Mouse (Mus musculus) embryonic facial prominence, embryonic 15.5 days (tissue): ENCODE data around the gene Cep97. TPM values are rescaled to one million over a fixed set of nuclear protein-coding genes. Genes with fewer than 3 reads are reported as not detected.

Experiments used
- ATAC-seq: fragments of 200-750 bp; cut with Nextera tagmentation; 2 replicates; pipeline ENCODE4 v1.8.0; 2017; ENCODE audit warnings: low read depth, moderate TSS enrichment; ENCODE audit not compliant: insufficient number of reproducible peaks, low FRiP score, low TSS enrichment
- H3K27ac ChIP-seq: fragments of 300-500 bp; sonication (generic); replicated peaks from 2 replicates; pipeline ENCODE4 v1.5.1; 2015; ENCODE audit warnings: mild to moderate bottlenecking, inconsistent platforms
- H3K27me3 ChIP-seq: fragments of 300-500 bp; sonication (generic); 2 replicates; pipeline ENCODE4 v1.6.1; 2015; ENCODE audit warnings: inconsistent platforms
- H3K36me3 ChIP-seq: fragments of 300-500 bp; sonication (generic); 2 replicates; pipeline ENCODE4 v1.6.1; 2015; ENCODE audit warnings: mild to moderate bottlenecking, inconsistent platforms
- H3K4me1 ChIP-seq: fragments of 300-500 bp; sonication (generic); 2 replicates; pipeline ENCODE4 v1.6.1; 2015; ENCODE audit warnings: inconsistent platforms
- H3K4me2 ChIP-seq: fragments of 300-500 bp; sonication (generic); replicated peaks from 2 replicates; pipeline ENCODE4 v1.6.1; 2015; ENCODE audit warnings: mild to moderate bottlenecking, inconsistent platforms
- H3K4me3 ChIP-seq: fragments of 300-500 bp; sonication (generic); replicated peaks from 2 replicates; pipeline ENCODE4 v1.5.1; 2015; ENCODE audit warnings: mild to moderate bottlenecking, inconsistent platforms
- H3K9ac ChIP-seq: fragments of 300-500 bp; sonication (generic); 2 replicates; pipeline ENCODE4 v1.6.1; 2015; ENCODE audit warnings: inconsistent platforms
- H3K9me3 ChIP-seq: fragments of 300-500 bp; sonication (generic); replicated peaks from 2 replicates; pipeline ENCODE4 v1.6.1; 2016; ENCODE audit warnings: inconsistent platforms
- WGBS: fragments of 180-500 bp; shearing (Covaris S2); methylation state at CpG from one replicate; pipeline ENCODE4 v1.1.7; 2015; 5-methylcytosine and 5-hydroxymethylcytosine counted together
- polyA plus RNA-seq: library from polyadenylated mRNA; unstranded; fragments of >200 nt; fragmentation: Nextera tagmentation; extraction: Ambion mirVana; gene quantifications from 2 replicates; pipeline ENCODE4 v1.2.1, GENCODE M21; 2015

The Cep97 gene
- polyA plus RNA-seq, 1 experiment from 2014 or later = 12.0 TPM

- Histone ChIP-seq H3K36me3 (no peaks in the 10 kb centered on the region), H3K4me1 (peaks cover 5% of the 10 kb centered on the region; the same call in 1 of the 2 replicates), H3K9me3 (no peaks in the 10 kb centered on the region), H3K4me3 (no peak overlapping the region), H3K4me2 (no peak overlapping the region), H3K27me3 (no peaks in the 10 kb centered on the region), H3K9ac (no peak overlapping the region), H3K27ac (no peak overlapping the region)
- 78% methylated on average over 9 of the region's 9 CpGs for WGBS
- ATAC-seq = no peak
Measured at GRCm38 (mm10) chr16:55898385-55899002, 36.2 kb downstream of the Cep97 start.

- Histone ChIP-seq H3K36me3 (no peaks in the 10 kb centered on the region), H3K27me3 (no peaks in the 10 kb centered on the region), H3K4me2 (peak overlapping the region; percentile 91), H3K9ac (peak overlapping the region; percentile 62), H3K4me1 (peaks cover 5% of the 10 kb centered on the region; the same call in 1 of the 2 replicates), H3K27ac (peak overlapping the region; percentile 76), H3K4me3 (peak overlapping the region; percentile 83), H3K9me3 (no peaks in the 10 kb centered on the region)
- under 1% methylated on average over 9 of the region's 9 CpGs for WGBS
- ATAC-seq = peak; percentile 39
Measured at GRCm38 (mm10) chr16:55895651-55896095, 39.0 kb downstream of the Cep97 start.

- H3K27me3 ChIP-seq = no peaks in the 10 kb centered on the region
- ATAC-seq = peak; percentile 91
- peaks cover 5% of the 10 kb centered on the region; the same call in 1 of the 2 replicates for H3K4me1 ChIP-seq
- H3K27ac ChIP-seq = peak within 1 kb of the TSS; percentile 76
- H3K9ac ChIP-seq = peak within 1 kb of the TSS; percentile 62
- peak within 1 kb of the TSS; percentile 83 for H3K4me3 ChIP-seq
- no peaks in the 10 kb centered on the region for H3K9me3 ChIP-seq
- no peaks in the 10 kb centered on the region for H3K36me3 ChIP-seq
- H3K4me2 ChIP-seq = peak within 1 kb of the TSS; percentile 91
- under 1% methylated on average over 74 of the region's 74 CpGs for WGBS
Measured at GRCm38 (mm10) chr16:55894893-55895650, 39.6 kb downstream of the Cep97 start, which contains the start of gene Nxpe3. Gene Nxpe3, minus strand, starts transcription at chr16:55895285.

GRCm38 (mm10) chr16:55894536-55894892, 40.1 kb downstream of the Cep97 start:
- Histone ChIP-seq H3K36me3 (no peaks in the 10 kb centered on the region), H3K9ac (peak overlapping the region; percentile 62), H3K27me3 (no peaks in the 10 kb centered on the region), H3K4me3 (peak overlapping the region; percentile 83), H3K4me1 (peaks cover 5% of the 10 kb centered on the region; the same call in 1 of the 2 replicates), H3K4me2 (peak overlapping the region; percentile 91), H3K27ac (peak overlapping the region; percentile 76; the same call in 1 of the 2 replicates), H3K9me3 (no peaks in the 10 kb centered on the region)
- no peak for ATAC-seq
- 4% methylated on average over 4 of the region's 4 CpGs for WGBS

- no peaks in the 10 kb centered on the region for H3K9me3 ChIP-seq
- H3K4me2 ChIP-seq = no peak overlapping the region
- ATAC-seq = no peak
- 78% methylated on average over 8 of the region's 8 CpGs for WGBS
- peaks cover 5% of the 10 kb centered on the region; the same call in 1 of the 2 replicates for H3K4me1 ChIP-seq
- H3K27me3 ChIP-seq = no peaks in the 10 kb centered on the region
- no peak overlapping the region for H3K27ac ChIP-seq
- H3K36me3 ChIP-seq = no peaks in the 10 kb centered on the region
- H3K9ac ChIP-seq = no peak overlapping the region
- H3K4me3 ChIP-seq = no peak overlapping the region
Measured at GRCm38 (mm10) chr16:55893410-55894107, 41.1 kb downstream of the Cep97 start.

GRCm38 (mm10) chr16:55892484-55892883, 42.2 kb downstream of the Cep97 start:
- Histone ChIP-seq H3K4me3 (no peak overlapping the region), H3K9ac (no peak overlapping the region), H3K4me2 (no peak overlapping the region), H3K4me1 (peaks cover 5% of the 10 kb centered on the region; the same call in 1 of the 2 replicates), H3K27me3 (no peaks in the 10 kb centered on the region), H3K9me3 (no peaks in the 10 kb centered on the region), H3K36me3 (no peaks in the 10 kb centered on the region), H3K27ac (no peak overlapping the region)
- WGBS = 45% methylated on average over 6 of the region's 7 CpGs
- ATAC-seq = no peak

GRCm38 (mm10) chr16:55891346-55891745, 43.3 kb downstream of the Cep97 start:
- Histone ChIP-seq H3K4me1 (peaks cover 5% of the 10 kb centered on the region; the same call in 1 of the 2 replicates), H3K36me3 (no peaks in the 10 kb centered on the region), H3K9me3 (no peaks in the 10 kb centered on the region), H3K27me3 (no peaks in the 10 kb centered on the region), H3K4me2 (no peak overlapping the region), H3K27ac (no peak overlapping the region), H3K4me3 (no peak overlapping the region), H3K9ac (no peak overlapping the region)
- WGBS = 94% methylated on average over 7 of the region's 7 CpGs
- ATAC-seq = no peak

GRCm38 (mm10) chr16:55890346-55891136, 44.1 kb downstream of the Cep97 start:
- Histone ChIP-seq H3K27me3 (no peaks in the 10 kb centered on the region), H3K9me3 (no peaks in the 10 kb centered on the region), H3K4me1 (0 out of 2 replicates have a peak, but pooled peaks cover 5% of the 10 kb centered on the region), H3K36me3 (no peaks in the 10 kb centered on the region), H3K4me3 (no peak overlapping the region), H3K27ac (no peak overlapping the region), H3K9ac (no peak overlapping the region), H3K4me2 (no peak overlapping the region)
- ATAC-seq = no peak
- 85% methylated on average over 19 of the region's 19 CpGs for WGBS

GRCm38 (mm10) chr16:55889451-55889850, 45.2 kb downstream of the Cep97 start:
- Histone ChIP-seq H3K4me3 (no peak overlapping the region), H3K27me3 (no peaks in the 10 kb centered on the region), H3K9ac (no peak overlapping the region), H3K27ac (no peak overlapping the region), H3K9me3 (no peaks in the 10 kb centered on the region), H3K4me2 (no peak overlapping the region), H3K4me1 (0 out of 2 replicates have a peak, but pooled peaks cover under 1% of the 10 kb centered on the region), H3K36me3 (no peaks in the 10 kb centered on the region)
- no peak for ATAC-seq
- WGBS = 88% methylated on average over 3 of the region's 3 CpGs

GRCm38 (mm10) chr16:55888584-55888960, 46.1 kb downstream of the Cep97 start:
- Histone ChIP-seq H3K4me1 (no peaks in the 10 kb centered on the region), H3K36me3 (no peaks in the 10 kb centered on the region), H3K4me2 (no peak overlapping the region), H3K27ac (no peak overlapping the region), H3K9me3 (no peaks in the 10 kb centered on the region), H3K9ac (no peak overlapping the region), H3K27me3 (no peaks in the 10 kb centered on the region), H3K4me3 (no peak overlapping the region)
- ATAC-seq = no peak
- WGBS = 79% methylated on average over 3 of the region's 3 CpGs
